Mouse (Mus musculus) right cerebral cortex, postnatal 25 days (tissue): ENCODE measurements around the gene Asap2.

Source experiments
- DNase-seq: peaks from one replicate; pipeline ENCODE4 v3.0.0; 2022

Gene Asap2

DNA sequence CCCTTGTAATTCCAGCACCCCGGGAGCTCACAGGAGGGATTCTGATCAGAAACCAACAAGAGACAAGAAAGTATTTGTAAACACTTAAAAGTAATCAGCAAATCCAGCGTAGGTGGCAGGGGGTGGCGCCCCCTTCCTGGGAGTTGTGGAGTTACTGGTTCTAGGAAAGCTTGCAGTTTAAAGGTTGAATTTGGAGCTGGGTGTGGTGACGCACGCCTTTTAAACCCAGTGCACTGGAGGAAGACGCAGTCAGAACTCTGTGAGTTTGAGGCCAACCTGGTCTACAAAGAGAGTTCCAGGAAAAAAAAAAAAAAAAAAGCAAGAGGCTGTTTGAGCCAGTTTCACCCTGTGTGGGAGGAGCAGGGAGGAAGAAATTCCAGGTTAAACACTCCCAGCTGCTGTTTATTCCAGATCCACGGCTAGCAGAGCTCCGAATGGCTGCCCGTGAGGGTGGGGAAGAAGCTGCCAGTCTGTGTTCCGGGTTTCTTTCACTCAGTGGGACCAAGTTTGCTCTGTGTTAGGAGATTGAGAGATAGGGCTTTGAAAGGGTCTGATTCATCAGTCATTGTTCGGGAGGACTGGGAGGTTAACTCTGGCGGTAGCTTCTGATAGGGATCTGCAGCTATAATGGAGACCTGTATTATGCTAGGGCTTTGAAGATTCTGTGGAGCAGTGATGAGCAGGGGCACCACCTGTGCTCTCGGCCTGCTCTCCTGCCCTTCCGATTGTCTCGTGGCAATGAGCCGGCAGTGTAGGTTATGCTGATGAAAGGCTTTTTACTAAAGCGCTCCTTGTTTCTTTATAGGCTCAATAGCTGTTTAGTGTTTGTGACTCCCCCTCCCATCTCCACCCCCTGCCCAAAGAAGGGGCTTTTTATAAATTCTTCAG lies 144.0 kb downstream of the Asap2 start:
- no peak for DNase-seq

DNA sequence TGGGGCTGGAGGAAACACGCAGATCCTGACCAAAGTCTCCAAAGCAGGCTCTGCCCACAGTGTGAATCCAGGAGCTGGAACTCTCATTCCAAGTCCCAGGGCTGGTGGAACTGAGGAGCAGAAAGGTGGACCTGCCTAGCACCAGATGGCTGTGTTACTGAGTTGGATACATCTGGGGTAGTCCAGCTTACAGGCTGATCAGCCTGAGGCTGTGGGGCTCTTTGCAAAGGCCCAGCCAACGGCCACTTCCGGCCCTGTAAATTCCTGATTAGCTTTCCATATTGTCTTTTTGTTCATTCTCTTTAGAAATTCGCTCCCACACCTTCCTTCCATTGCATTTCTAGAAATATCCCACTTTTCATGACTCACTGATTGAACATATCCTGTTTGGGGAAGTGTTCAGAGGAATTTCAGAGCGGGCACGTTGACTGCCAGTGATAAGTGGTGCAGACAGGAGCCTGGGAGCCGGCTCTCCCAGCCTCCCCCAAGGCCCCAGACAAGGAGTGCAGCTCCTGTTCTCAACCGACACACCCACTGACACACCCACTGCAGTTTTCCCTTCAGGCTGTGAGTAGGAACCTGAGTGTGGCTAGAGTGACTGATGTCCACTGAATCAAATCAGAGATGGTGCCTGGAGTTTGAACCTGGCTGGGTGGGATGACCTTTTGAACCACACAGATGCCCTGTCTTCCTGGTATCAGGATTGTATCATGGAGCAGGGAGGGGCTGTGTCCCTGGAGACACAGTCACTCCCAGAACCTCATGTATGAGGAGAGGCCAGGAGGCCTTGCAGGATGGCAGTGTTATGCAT lies 145.6 kb downstream of the Asap2 start:
- DNase-seq = no peak

GRCm38 (mm10) chr12:21136462-21136751 lies 146.1 kb downstream of the Asap2 start:
- no peak for DNase-seq

- DNase-seq = no peak
Observed at GRCm38 (mm10) chr12:21139560-21139959, 149.3 kb downstream of the Asap2 start.

DNA sequence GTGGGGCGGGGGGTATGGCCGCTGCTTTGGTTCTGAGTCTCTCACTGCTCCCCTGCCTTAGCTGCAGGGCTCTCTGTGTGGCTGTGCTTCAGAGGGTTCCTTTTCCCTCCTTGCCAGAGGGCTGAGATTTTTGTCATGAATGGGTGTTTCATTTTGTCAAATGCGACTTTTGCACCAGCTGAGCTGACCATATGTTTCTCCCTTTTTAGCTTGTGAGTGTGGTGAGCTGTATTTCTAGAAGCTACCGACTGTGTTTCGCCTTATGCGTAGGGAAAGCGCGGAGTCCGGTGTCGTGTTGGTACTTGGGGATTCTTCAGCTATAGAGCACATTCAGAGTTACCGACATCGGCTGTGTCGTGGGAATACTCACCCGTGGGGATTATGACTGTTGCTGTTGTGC lies 149.9 kb downstream of the Asap2 start:
- peak; percentile 78 for DNase-seq

DNA sequence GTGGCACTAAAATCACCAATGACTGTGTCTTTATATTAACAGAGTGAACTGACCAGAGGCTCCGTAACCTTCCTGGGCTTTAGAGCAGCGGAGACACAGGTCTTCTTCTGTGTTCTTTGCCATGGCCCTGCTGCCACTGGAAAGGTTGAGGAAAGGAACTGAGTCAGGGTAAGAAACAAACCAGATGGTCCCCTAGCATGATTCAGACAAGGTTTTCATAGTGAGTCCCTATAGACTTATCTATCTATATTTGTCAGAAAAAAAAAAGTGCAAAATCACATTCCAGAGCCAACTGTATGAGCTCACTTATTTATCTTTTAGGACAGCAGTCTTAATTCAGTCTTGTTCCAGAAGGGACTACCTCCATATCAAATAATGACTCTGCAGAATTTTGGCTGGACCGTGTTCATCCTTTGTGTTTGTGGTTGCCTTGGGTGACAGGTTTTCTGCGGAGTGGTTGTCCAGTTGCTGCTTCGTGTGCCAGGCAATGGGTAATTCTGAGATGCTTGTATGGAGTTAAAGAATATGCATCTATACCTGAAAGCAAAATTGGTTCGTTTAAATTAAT lies 150.6 kb downstream of the Asap2 start:
- DNase-seq = no peak

DNA sequence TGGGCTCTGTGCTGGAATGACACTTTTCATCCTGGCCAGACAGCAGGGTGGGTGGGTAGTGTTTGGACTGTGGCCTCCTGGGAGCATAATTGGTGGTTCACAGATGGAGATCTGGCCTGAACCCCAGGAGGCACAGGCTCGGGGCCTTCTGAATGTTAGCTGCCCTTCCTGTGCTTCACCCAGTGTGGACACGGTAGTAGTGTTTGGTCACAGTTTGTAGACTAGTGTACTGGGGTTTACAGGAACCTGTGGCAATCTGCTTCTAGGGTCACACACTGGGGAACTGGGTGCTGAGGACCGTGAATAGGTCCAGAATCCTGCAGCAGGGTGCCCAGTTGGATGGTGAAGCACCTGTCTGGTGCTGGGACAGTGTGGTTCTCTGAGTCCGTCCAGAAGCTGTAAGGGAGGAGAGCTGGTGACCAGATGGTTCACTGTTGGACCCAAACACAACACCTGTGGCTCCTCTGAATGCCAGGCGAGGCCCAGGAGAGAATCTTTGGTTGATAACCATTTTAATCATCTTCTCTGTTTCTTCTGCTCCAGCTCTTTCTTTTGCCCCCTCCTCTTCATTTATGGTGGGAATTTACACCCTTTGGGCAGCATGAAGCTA lies 151.5 kb downstream of the Asap2 start:
- DNase-seq = no peak

GRCm38 (mm10) chr12:21142489-21143254 lies 152.4 kb downstream of the Asap2 start:
- DNase-seq = no peak

DNA sequence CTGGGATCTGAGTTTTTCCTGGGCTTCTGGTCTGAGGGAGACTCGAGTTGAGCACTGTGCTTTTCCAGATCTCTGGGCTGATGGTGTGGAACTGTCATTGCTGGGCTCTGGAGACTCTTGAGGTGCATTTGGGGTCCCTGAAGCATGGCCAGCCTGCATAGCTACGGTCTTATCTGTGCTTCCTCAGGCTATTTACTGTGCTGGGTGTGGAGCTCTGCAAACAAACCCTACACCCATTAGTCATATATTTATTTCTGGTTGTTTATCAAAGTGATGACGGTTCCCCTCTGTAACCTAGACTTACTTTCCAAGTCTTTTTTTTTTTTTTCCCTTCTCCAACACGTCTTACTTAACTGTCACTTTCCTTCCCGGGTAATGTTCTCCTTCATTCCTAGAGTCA lies 154.3 kb downstream of the Asap2 start:
- no peak for DNase-seq

- DNase-seq = no peak
Observed at GRCm38 (mm10) chr12:21145050-21145449, 154.8 kb downstream of the Asap2 start.

GRCm38 (mm10) chr12:21146826-21147225 lies 156.6 kb downstream of the Asap2 start:
- no peak for DNase-seq

- DNase-seq = peak; percentile 63
Observed at GRCm38 (mm10) chr12:21153279-21153707, 163.0 kb downstream of the Asap2 start.

- DNase-seq = no peak
Observed at GRCm38 (mm10) chr12:21155062-21155461, 164.8 kb downstream of the Asap2 start.

GRCm38 (mm10) chr12:21159304-21159703 lies 169.0 kb downstream of the Asap2 start:
- no peak for DNase-seq

GRCm38 (mm10) chr12:21160327-21160828 lies 170.1 kb downstream of the Asap2 start:
- peak; percentile 21 for DNase-seq

- DNase-seq = no peak
Observed at GRCm38 (mm10) chr12:21161841-21162240, 171.6 kb downstream of the Asap2 start.

- no peak for DNase-seq
Observed at GRCm38 (mm10) chr12:21163706-21164105, 173.4 kb downstream of the Asap2 start.

DNA sequence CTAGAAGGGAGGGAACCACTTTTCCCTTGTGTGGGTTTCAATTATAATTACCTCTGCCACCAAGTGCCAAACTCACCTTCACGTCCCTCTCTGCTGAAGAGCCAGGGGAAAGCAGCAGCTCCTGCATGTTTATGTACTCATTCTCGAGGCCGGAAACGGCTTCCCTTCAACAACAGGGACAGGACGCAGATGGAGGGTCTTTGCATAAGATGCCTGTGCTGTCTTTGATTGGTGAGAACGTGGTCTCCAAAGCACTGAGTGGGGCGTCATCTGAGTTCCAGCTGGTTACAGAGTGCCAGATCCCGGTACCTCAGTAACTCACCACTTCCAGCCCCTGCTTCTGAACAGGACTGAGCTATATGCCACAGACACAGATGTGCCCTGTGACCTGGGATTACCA lies 174.0 kb downstream of the Asap2 start:
- DNase-seq = no peak

DNA sequence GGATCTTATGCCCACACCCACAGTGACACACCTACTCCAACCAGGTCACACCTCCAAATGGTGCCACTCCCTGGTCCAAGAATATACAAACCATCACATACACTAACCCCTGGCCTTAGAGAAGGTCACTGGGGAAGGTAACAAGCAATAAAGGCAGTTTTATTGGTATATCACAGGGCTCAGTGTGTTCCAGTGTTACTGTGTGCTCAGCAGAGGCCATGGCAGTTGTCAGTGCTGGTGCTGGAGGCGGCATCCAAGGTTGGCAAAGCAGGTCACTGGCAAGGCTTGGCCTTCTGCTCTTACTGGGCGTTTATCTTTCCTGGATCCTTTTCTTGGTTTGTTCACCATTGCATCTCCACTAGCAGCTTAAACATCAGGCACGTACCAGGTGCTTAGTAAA lies 174.9 kb downstream of the Asap2 start:
- DNase-seq = no peak

GRCm38 (mm10) chr12:21165891-21166342 lies 175.7 kb downstream of the Asap2 start:
- DNase-seq = peak; percentile 54

DNA sequence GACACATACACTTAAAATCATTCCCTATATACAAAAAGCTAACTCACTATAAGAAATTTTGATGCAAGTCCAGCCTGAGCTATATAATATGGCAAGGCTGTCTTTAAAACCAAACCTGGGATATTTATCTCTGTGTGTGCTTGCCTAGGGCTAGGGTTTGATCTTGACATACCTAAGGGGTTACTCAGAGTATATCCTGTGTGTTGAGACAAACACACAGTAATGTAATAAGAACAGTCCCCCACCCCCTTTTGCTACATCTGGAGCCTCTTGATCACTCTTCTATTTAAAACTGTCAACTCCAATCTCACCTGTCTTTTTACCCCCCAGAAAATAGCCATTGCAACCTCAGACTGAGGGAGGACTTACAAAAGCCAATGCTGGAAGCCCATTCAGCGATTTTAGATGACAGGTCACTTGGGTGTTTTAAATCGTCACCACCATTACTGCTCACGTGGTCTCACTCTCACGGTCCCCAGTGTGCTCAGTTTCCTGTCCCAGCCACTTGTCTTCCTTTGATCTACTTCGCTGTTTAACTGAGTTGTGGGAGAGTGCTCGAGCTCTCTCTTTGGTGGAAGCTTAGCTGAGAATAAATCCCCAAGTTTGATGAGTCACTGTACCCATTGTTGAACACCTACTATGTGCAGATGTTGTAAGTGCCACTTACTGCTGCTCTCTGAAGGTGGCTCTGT lies 176.8 kb downstream of the Asap2 start:
- no peak for DNase-seq

DNA sequence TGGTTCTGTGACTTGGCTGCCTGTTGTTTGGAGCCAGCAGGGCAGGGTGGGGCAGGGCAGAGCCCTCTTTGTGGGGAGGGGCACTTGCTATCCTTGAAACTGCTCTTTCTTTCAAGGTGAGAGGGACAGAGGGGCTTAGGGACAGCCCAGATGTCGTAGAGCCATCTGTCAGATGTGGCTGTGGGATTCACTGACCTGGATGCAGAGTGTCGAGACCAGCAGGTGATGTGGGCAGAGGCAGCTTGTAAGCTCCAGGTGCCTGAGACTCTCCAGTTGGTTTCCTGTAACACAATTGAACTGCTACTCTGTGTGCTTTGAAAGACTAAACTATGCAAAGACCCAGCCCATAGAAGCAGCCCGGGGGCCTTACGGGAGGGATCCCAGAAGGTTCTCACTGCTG lies 177.5 kb downstream of the Asap2 start:
- DNase-seq = no peak
